Mouse (Mus musculus) liver, embryonic 14.5 days (tissue): ENCODE measurements at regions not wholly inside any gene's neighbourhood (a gene's known extent, or its start where the extent isn't known, plus 50 kb on each side); places are given as distances from the start of the nearest gene placed in this dataset.

Source experiments
- CTCF ChIP-seq: IDR thresholded peaks from 2 replicates; pipeline ENCODE4 v1.5.1; 2016; ENCODE audit warnings: antibody characterized with exemption, low read depth, control low read depth
- EP300 ChIP-seq: IDR thresholded peaks from 2 replicates; pipeline ENCODE4 v1.6.1; 2016; ENCODE audit warnings: antibody characterized with exemption, low read depth

DNA sequence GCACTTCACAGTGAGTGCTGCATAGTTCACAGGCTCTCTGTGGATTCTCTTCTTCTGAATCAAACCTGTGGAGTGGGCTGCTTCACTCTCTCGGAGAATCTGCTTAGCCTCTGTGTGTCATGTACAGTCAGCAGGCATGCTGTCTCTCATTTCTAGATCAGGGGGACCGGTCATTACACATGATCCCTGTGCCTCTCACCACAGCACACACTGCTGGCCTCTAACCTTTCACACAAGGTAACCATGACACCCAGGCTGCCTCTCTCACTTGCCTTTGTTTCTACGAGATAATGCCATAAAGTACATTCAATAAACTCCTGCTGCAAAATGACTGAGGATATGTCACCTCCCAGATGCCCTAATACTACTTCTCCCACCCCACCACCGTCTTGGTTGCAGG is 237.2 kb upstream of the Fermt1 start:
- no peak for TF ChIP-seq CTCF
- no peak for TF ChIP-seq EP300
